Mouse (Mus musculus): ENCODE results near the gene Lmod3.

- TF ChIP-seq CTCF (IDR thresholded peaks at IDR 0.05; ENCODE audit: low read depth): no peak
- TF ChIP-seq EP300 (IDR thresholded peaks at IDR 0.05; ENCODE audit: low read depth): no peak
Measured at GRCm38 (mm10) chr6:97224505-97224904, 28.1 kb downstream of the Lmod3 start.

Data from liver, embryonic 14.5 days (tissue).